Mouse (Mus musculus): ENCODE results near the gene Slc2a4.

DNA sequence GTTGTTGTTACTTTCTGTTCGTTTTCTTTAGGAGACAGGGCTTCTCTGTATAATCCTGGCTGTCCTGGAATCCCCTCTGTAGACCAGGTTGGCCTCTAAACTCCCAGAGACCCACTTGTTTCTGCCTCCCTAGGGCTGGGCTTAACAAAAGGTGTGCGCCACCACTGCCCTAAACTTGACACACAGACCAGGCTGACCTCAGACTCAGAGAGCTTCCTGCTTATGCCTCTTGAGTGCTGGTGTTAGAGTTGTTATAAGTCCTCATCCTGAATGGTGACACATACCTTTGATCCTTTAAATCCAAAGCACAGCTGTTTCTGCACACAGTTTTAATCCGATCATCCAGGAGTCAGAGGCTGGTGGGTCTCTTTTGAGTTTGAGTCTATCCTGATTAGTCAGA is 44.9 kb upstream of the Slc2a4 start:
- TF ChIP-seq POLR2A (IDR thresholded peaks at IDR 0.05; ENCODE audit: insufficient read length, low read depth) (no peak), TCF12 (IDR thresholded peaks at IDR 0.05; ENCODE audit: insufficient read depth, poor library complexity, severe bottlenecking) (no peak), SRF (IDR thresholded peaks at IDR 0.05; ENCODE audit: control insufficient read depth, insufficient read length, low read depth) (no peak), USF1 (IDR thresholded peaks at IDR 0.05; ENCODE audit: low read depth) (no peak), TCF3 (IDR thresholded peaks at IDR 0.05; ENCODE audit: insufficient read length, low read depth) (no peak), MAX (IDR thresholded peaks at IDR 0.05; ENCODE audit: low read depth) (no peak), E2F4 (IDR thresholded peaks at IDR 0.05; ENCODE audit: insufficient read depth) (no peak), POLR2AphosphoS2 (IDR thresholded peaks at IDR 0.05; ENCODE audit: insufficient read length, low read depth) (no peak), CEBPB (IDR thresholded peaks at IDR 0.05; ENCODE audit: insufficient read depth, poor library complexity, severe bottlenecking) (no peak), REST (IDR thresholded peaks at IDR 0.05; ENCODE audit: insufficient read depth, insufficient read length) (no peak)
